Mouse (Mus musculus) adrenal gland (tissue): ENCODE measurements at regions not wholly inside any gene's neighbourhood (a gene's known extent, or its start where the extent isn't known, plus 50 kb on each side); places are given as distances from the start of the nearest gene placed in this dataset.

ENCODE experiments used
- intact Hi-C: fragments of 180-260 bp; cut with DNase I; formaldehyde crosslinking; loops from one replicate; pipeline ENCODE4 v1.15.1; 2025

- intact Hi-C loops: no loop called here
Measured at GRCm38 (mm10) chr3:63551661-63552060, 68.0 kb upstream of the Gm34302 start.

- intact Hi-C loops: no loop called here
Measured at GRCm38 (mm10) chr3:63542638-63543408, 59.1 kb upstream of the Gm34302 start.

- intact Hi-C loops: loop anchor here (10.0 kb wide), 1 partner anchor 614 kb away; no protein-coding TSS in a partner anchor
Measured at GRCm38 (mm10) chr3:63538881-63539280, 55.2 kb upstream of the Gm34302 start.

GRCm38 (mm10) chr3:63534141-63534540, 50.5 kb upstream of the Gm34302 start:
- intact Hi-C loops: loop anchor here (10.0 kb wide), 1 partner anchor 609 kb away; no protein-coding TSS in a partner anchor
